Mouse (Mus musculus): ENCODE measurements around the gene Gipc3.

Gipc3 gene

DNA sequence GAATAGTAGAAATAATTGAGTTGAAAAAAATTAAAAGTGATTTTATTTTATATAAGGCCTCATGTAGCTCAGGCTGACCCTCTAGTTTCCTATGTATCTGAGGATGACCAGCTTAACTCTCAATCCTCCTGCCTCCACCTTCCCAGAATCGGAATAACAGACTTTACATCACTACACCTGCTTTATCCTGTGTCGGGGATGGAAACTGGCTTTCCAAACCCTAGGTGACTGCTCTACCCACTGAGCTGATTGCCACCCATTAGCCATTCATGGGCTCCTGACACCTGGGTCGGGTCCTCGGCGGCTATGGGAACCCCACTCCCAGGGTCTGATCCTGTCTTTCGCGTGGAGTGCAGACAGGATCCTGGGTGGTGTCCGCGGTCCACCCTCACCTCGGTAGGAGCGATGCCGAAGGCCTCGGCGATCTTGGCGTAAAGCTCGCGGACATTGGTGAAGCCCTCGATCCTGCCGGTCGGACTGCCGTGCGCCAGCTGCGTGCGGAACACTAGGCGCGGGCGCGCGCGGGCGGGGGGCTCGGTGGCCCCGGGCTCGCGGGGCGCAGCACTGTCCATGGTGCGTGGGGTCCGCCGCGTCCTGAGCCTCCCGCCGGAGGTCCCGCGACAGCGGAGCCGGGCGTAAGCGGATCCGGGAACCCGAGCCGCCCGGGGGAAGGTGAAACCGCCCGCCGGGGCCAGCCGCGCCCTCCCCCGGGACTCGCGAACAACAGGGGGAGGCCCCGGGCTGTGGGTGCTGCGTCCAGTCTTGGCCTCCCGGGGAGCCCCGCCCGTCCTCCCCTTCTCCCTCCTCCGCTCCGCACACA lies at the start of gene Gipc3:
Gene Gipc3 (minus strand): TSS at position 581 of the 820 bp plus-strand sequence.
- DNase-seq (ENCODE audit: low spot score), result no peak

DNA sequence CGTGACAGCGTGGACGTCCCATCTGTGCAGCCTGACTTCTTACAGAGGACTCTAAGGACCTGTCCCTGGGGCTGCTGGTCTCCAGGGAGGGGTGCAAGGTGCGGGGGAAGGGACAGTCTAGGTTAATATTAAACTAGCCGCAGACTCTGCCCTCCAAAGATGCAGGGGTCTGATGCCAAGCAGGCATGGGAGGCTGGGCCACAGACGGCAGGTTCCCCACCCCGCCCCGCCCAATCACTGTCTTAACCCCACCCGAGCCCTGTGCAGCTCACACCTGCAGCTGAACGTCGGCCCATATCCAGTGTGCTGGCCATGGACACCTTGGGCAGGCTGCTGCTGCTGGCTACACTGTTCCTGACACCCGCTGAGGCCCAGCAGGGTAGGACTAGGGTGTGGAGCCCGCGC lies 49.7 kb upstream of the Gipc3 start, which contains the start of gene Smim24:
Gene Smim24 (plus strand): TSS at position 271 of the 405 bp plus-strand sequence.
- DNase-seq (ENCODE audit: low spot score), result no peak

DNA sequence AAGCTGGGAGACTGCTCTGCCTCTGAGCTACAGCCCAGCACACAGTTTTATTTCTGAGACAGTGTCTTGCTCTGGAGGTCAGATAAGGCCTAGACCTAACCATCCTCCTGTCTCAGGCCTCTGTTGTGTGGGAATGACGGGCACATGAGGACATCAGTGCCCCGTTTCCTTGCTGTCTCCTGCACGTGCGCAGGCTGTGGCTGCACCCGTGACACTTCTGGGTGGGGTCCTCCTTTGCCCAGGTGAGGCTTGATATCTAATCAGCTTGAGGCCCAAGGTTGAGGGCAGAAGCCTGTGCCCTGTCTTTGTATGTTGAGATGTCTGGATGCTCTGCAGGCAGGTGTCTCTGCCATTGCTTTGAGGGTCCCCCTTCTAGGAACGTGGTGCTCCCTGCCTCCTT lies 49.2 kb upstream of the Gipc3 start:
- no peak for DNase-seq (ENCODE audit: low spot score)

DNA sequence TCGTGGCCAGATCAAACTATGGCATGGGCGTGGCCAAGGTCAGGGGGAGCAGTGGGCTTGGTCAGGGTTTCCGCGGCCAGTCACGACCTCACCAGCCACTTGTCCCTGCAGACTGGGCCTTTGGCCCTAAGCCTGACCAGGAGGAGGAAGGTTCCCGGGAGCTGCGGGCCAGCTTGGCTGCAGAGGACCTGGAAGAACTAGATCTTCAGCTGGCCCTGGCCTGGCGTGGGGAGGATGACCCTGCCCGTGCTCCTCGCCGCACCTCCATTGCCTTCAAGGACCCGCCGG lies 47.6 kb upstream of the Gipc3 start:
- no peak for DNase-seq (ENCODE audit: low spot score)

DNA sequence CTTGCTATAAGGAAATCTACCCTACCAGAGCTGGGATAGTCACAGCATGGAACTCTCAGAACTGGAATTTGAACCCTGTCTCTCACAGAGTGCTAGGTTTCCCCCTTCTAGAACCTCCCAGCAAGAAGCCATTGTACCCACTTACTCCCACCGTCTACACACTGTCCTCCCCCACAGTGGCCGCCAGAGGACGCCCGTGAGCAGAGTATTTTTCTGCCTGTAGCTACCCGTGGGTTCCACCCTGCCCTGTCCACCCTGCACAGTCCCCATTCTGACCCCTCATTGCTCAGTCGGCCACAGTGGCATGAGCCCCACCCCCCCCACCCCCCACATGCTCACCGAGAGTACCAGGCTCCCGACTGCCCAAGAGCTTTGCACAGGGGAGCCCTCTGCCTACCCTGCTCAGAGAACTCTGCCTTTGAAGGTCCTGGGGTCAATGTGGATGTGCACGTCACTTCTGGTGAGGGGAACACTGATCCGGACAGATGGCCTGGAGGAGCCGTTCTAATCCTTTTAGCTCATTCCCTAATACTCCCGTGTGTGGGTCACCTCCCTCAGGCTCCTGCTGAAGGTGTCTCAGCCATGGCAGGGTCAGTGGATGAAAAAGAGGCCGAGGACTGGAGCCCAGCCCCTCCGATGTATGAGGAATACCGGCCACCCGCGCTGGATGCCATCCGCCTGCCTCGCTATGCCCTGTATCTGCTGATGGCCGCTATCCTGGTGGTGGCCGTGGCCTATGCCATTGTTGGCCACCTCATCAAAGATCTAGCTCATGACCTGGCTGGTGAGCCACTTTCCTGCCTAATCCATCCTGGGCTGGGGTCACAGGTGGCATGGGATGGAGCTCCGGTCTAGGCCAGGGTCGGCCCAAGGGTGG lies 47.0 kb upstream of the Gipc3 start:
- peak; percentile 71 for DNase-seq (ENCODE audit: low spot score)

DNA sequence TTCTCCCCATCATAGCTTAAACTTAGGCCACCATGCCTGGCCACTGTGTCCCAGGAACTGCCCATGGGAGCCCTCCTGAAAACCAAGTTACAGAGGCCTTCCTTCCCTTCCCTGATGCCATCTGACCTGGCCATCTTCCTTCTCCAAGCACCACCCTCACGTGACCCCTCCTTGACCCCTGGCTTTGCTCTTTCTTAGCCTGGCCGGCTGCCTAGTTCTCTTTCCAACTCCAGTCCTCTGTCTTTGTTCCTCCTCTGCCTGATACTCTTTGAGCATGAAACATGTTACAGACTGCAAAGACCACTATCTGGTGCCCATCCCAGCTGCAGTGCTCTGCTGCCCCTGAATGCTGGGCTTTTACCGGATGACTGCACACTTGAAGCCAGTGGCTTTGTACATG lies 46.3 kb upstream of the Gipc3 start:
- DNase-seq (ENCODE audit: low spot score), result peak; percentile 72

DNA sequence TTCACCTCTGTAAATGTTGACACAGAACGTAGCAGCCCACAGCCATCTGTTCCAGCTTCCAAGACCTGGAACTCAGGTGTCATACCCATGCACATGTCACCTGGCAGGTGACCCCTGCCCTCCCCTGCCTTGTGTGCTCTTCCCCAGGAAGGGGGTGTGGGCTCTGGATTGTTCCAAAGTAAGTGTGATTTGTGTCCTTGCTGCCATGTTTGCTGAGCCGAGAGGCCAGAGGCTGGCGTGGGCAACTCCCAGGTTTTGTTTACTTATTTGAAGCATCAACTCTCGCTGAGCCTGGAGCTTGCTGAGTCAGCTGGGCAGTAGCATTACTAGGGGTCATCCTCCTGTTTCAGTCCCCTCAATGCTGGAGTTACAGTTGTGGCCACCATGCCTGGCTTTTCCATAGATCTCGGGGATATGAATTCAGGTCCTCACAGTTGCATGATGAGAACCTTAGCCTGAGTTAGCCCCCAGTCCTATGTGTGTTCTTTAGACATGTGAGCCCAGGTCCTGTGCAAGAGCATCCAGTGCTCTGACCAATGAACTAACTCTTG lies 45.5 kb upstream of the Gipc3 start, which contains the start of gene Gm48552:
Gene Gm48552 (plus strand): TSS at position 501 of the 551 bp plus-strand sequence.
- DNase-seq (ENCODE audit: low spot score), result no peak

DNA sequence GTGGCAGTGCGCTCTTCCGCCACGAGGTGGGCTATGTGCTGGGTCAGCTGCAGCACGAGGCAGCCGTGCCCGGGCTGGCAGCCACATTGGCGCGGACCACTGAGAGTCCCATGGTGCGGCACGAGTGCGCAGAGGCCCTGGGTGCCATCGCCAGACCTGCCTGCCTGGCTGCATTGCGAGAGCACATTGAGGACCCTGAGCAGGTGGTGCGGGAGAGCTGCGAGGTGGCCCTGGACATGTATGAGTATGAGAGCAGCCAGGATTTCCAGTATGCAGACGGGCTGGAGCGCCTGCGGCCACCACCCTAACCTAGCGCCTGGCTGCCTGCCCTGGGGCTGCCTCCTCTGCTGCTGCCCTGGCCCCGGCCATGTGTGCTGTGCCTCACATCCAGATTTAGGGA lies 44.6 kb upstream of the Gipc3 start:
- no peak for DNase-seq (ENCODE audit: low spot score)

DNA sequence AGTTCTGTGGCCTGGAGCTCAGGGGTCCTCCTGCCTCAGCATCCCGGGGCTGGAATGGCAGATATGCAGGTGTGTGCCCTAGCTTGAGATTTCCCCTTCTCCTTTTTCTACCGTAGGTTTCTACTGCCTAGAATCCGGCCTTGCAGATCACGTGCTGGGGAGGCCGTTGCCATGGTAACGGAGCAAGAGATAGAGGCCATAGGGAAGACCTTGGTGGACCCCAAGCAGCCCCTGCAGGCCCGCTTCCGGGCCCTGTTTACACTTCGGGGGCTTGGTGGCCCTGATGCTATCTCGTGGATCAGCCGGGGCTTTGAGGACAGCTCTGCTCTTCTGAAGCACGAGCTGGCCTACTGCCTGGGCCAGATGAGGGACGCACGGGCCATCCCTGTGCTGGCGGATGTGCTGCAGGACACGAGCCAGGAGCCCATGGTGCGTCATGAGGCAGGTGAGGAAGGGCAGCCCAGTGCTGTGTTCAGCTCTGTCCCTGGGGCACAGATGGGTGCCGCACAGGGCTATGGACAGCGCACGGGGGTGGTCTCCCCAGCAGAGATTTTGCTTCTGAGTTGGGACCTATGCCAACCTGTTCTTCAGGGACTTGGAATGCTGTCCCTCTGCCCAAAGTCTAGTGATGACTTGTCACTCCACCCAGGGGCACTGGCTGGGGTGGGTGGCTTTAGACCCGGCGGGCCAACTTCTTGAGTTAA lies 42.7 kb upstream of the Gipc3 start:
- DNase-seq (ENCODE audit: low spot score), result peak; percentile 76

DNA sequence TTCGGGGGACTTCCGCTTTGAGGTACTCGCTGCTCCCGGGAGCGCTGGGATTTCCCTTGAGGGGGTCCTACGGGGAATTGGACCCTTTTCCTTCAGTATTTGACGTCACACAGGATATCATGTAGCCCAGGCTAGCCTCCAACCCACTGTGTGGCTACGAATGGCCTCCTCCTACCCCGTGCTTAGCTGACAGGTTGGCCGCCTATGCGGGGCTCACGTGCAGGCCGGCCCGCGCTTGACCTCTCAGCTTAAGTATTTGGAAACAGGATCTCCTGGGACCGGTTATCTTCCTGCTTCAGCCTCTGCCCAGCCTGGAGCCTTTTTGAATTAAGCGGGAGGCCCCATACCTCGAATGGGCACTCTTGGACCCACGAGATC lies 41.5 kb upstream of the Gipc3 start:
- no peak for DNase-seq (ENCODE audit: low spot score)

DNA sequence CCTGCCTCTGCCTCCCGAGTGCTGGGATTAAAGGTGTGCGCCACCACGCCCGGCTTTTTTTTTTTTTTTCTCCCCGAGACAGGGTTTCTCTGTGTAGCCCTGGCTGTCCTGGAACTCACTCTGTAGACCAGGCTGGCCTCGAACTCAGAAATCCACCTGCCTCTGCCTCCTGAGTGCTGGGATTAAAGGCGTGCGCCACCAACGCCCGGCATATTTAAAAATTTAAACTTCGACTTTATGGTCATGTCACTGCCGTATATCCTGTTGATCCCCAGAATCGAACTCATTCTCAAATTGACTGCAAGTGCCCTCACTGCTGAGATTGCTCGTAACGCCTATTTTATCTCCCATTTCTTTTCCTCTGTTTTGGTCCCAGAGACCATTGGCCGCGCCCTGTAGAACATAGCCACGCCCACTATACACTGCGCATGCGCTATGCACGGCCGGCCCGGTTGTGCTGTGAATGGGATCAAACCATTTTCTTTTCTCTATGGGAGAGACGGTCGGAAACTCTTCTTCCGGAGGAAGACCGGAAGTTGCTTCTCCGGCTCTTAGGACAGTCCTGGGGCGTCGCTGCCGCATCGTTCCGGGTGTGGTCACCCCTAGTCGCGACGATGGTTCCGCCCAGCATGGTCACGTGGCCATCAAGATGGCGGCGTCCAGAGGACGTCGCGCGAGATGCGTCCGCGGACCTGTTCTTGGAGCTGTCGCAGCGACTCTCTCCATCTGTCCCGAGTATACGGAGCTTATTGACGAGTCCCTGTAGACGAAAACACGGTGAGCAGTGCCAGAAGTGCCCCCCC lies 40.9 kb upstream of the Gipc3 start, which contains the start of the genes Dohh and Gm48551:
Gene Dohh (plus strand): TSS at position 627 of the 803 bp plus-strand sequence.
Gene Gm48551 (plus strand): TSS at position 665 of the 803 bp plus-strand sequence.
- peak; percentile 99 for DNase-seq (ENCODE audit: low spot score)

DNA sequence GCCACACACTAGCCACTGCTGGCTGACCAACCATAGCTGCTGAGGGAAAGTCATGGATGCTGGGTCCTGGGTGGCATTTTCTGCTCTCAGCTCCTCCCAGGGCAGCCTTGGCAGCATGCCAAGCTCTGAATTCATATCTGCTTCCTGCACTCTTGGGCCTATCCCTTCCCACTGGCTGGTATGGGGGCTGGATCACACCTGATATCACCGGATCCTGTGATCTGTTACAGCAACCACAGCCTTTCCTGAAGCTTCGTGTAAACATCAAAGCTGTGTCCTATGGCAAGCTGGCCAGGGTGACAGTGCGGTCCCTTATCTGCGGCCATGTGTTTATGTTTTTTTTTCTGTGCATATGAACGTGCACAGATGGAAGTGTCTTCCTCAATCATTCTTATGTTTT lies 39.0 kb upstream of the Gipc3 start:
- peak; percentile 82 for DNase-seq (ENCODE audit: low spot score)

DNA sequence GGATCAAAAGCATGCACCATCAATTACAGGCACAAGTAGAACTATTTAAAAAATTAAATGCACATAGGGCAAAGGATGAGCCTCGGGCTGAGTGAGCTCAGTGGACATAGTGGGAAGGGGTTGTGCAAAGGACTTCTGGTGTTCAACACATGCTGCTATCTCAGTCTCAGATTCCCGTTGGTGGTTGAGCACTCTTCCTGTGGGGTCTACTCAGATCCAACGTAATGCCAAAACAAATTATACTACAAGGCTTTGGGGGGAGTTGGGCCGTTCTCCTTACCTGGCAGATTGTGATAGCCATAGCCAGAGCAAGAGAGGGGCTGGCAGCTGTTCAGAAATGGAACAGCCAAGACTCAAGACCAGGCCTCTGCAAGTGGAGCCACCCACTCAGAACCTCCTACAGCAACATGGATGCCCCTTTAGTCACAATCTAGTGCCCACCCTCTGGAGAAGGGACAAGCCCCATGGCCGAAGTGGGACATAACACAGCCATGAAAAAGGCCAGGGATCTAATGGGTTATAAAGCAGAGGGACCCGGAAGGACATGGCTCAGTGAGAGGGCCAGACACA lies 36.8 kb upstream of the Gipc3 start:
- no peak for DNase-seq (ENCODE audit: low spot score)

DNA sequence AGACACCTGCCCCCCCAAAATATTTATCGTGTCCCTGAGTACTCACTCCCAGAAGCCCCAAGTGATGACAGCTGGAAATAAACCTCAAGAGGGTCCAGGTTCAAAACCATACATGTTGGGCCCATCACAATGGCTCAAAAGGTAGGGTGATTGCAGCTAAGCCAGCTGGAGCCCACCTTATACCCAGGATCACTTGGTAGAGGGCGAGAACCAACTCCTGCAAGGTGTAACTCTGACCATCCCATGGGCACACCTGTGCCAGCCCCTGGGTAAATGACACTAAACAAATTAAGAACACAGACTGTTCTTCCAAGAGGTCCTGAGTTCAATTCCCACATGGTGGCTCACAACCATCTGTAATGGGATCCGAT lies 36.1 kb upstream of the Gipc3 start:
- no peak for DNase-seq (ENCODE audit: low spot score)

DNA sequence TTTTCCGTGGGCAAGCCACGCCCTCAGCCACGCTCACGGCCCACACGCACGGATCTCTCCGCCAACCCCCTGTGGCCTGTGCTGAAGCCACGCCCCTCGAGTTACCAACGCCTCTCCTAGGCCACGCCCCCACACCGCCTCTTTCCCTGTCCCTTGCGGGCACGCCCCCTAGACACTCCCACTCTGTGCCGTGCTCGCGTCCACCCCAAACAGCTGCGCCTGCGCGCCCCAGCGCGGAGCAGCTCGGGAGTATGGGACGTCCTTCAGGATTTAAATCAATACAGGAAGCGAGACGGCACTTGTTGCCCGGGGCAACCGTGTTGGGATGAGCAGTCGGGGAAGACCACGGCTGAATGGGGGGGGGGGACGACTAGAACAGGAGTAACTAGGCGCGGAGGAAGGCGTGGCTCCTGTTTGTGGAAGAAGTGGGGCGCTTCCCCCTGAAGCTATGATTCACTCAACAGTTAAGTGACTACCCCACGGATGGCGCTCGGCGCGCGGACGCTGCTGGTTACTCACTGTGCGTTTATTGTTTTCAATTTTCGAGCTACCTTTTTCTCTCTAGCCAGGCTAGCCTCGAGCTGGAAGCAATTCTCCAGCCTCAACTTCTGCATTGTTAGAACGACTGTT lies 35.6 kb upstream of the Gipc3 start:
- peak; percentile 100 for DNase-seq (ENCODE audit: low spot score)

DNA sequence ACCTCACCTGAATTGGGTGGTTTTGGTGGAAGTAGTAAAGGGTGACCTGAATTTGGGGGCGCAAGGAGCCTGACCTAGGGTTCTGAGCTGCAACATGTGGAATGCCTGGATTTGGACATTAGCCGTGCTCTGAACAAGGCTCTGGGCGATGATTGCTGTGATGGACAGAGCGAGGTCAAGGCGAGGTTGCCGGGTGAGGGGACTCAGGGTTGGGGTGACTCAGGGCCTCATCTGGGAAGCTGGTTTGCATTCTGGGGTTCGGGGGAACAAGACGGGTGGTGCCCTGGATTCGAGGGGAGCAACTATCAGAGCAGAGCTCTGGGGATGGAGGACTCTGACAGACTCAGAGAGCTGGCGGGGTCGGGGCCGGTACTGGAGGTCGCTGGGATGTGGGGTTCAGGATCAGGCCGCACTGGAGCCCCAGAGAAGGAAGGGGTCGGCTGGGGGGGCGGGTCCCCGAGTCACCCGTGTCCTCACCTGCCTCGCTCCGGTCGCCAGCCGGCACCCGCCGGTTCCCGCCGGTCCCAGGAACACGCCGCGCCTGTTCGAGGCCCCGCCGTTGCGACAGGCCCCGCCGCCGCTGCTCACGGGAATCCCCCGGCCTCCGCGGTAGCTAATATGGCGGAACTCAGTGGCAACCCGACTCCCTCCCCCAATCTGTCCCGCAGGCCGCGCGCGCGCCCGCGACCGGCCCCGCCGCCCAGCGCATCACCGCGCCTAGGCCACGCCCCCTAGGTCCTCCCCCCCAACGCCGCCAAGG lies 34.9 kb upstream of the Gipc3 start, which contains the start of gene Fzr1:
Gene Fzr1 (minus strand): TSS at position 724 of the 760 bp plus-strand sequence.
- no peak for DNase-seq (ENCODE audit: low spot score)

DNA sequence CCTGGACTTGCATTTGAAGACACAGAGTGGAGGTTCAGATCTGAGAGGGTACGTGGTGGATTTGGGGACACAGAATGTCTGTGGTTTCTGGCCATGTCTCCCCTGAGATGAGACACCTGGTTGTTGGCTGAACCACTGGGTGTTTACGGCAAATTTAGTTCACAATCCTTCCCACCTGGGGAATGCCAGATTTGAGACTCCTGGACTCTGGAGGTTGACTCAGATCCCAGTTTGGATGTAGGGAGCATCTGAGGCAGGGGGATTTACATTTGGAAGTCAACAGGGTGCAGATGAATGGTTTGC lies 34.2 kb upstream of the Gipc3 start:
- DNase-seq (ENCODE audit: low spot score), result no peak

DNA sequence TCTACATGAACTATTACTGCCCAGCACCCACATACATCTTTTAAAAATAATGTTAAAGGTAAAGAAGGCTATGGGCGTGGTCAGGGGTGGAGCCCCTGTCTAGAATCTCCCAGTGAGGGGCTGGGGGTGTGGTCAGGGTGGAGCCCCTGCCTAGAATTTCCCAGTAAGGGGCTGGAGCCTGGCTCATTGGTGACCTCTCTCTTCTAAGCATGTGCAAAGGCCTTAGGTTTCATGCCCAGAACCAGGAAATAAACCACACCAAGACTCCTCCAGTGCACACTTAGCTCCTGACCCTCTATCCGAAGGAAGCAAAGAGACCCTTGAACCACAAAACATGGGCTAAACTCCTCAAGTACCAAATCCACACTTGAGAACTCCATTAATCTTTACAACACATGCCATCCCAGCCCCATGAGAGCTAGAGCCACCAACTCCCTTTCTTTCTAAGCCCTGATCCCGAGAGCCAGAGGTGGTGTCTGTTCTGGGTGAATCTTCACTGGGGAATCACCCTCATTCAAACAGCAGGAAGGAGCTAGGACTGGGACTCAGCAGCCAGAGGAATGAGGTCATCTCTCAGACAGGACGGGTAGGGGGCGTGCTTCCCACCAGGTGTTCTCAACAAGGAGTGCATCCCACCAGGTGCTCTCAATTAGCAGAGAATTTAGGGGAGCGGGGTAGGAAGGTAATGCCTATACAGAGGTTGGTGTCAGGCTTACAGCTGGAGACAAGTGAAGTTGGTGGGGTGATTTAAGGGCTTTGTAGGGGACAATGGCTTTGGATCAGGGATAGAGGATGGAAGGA lies 33.7 kb upstream of the Gipc3 start:
- DNase-seq (ENCODE audit: low spot score), result peak; percentile 48

DNA sequence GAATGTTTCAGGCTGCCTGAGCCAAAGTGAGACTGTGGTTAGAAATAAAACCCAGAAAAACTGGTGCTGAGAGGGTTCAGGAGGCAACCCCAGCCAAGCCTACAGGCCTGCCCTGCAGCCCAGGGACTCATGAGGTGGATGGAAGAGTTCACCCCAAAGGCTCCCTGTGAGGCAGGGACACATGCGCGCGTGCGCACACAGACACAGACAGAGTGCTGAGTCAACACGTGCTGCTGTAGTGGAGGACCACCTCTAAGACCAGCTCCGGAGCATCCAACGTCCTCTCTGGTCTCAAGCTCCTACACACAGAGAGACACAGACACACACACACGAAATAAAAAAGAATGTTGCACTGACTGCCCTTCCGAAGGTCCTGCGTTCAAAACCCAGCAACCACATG lies 32.3 kb upstream of the Gipc3 start:
- no peak for DNase-seq (ENCODE audit: low spot score)
